Comparison of ENCODE assay signal across 9 mouse cellular contexts in the genomic region with DNA sequence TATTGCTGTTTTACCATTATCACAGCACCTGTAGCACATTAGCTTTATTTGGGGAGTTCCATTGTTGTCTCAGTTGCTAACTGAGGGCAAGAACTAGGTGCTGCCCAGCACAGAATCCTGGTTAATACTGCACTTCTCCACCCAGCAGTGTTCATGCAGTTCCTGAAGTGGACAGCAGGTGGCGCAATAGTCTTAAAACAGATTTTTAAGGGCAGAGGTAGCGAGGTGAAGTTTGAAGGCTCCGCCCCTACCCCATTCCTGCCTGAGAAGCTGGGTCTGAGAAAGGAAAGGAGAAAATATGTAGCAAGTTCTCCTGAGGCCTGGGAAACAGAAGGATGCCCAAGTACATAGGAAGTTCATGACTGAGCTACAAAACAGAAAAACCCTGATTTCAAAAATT. TPM values are rescaled to one million over a fixed set of nuclear protein-coding genes. Genes with fewer than 3 reads are reported as not detected.
DNase-seq lines count a peak whose midpoint lies in the region; ATAC-seq and TF ChIP-seq lines count a peak whose summit lies in the region.
"Had no signal": no experiment of that assay in that cellular context is flagged by ENCODE, and none has a peak within 500 bp of the region (broad histone marks: within the 10 kb centered on the region; RNA-seq: fewer than 3 reads in every experiment).

No protein-coding gene starts in this region.

- H3K4me2 ChIP-seq in CH12.LX (ENCODE audit: insufficient read depth, low read depth, poor library complexity, severe bottlenecking): no peak overlapping the region
- H3K4me2 ChIP-seq in lung, postnatal 0 days (replicated peaks; ENCODE audit: low read depth, low read length): no peak overlapping the region

- peaks cover 0 to 6% of the 10 kb centered on the region in 2 experiments for H3K36me3 ChIP-seq in CH12.LX (replicated peaks in 1 of 2; ENCODE audit: control insufficient read depth in 1 of 2, insufficient read depth in 1 of 2, low read length in 1 of 2)
- no peaks in the 10 kb centered on the region for H3K36me3 ChIP-seq in heart, adult 2 months (ENCODE audit: control insufficient read depth, insufficient read depth, low read length)
- H3K36me3 ChIP-seq in lung, postnatal 0 days (ENCODE audit: insufficient read depth, low read length): no peaks in the 10 kb centered on the region

- no peak overlapping the region for H3K9ac ChIP-seq in CH12.LX (ENCODE audit: insufficient read depth, low read depth)
- no peak overlapping the region for H3K9ac ChIP-seq in heart, adult 2 months (ENCODE audit: low read depth, low read length)
- H3K9ac ChIP-seq in lung, postnatal 0 days (replicated peaks; ENCODE audit: low read depth): no peak overlapping the region

- intact Hi-C loops in heart, adult 2 months (cut with DNase I): loop anchor here (1.0 to 5.0 kb wide), 3 partner anchors 71 to 451 kb away; no protein-coding TSS in a partner anchor

- in situ Hi-C loops in CH12.LX (cut with MboI; ENCODE audit: low pct_ligation_motif_present, low pct_unique_long_range_greater_than_20kb, low sequenced_read_pairs): loop anchor here (5.0 kb wide), 3 partner anchors 45 to 445 kb away; a partner anchor contains a TSS

- H3K27ac ChIP-seq in CH12.LX (ENCODE audit: insufficient read depth, low read depth): no peak overlapping the region
- H3K27ac ChIP-seq in heart, adult 2 months: no peak overlapping the region
- H3K27ac ChIP-seq in lung, postnatal 0 days (ENCODE audit: low read length): no peak overlapping the region

- peaks cover 8% of the 10 kb centered on the region for H3K9me3 ChIP-seq in CH12.LX (replicated peaks; ENCODE audit: low read length)
- H3K9me3 ChIP-seq in lung, postnatal 0 days (ENCODE audit: low read length): no peaks in the 10 kb centered on the region

- TF ChIP-seq RAD21 in CH12.LX (IDR thresholded peaks at IDR 0.05; ENCODE audit: low read depth, low read length): peak; percentile 90

- peak; percentile 87 to 93 for TF ChIP-seq CTCF in CH12.LX (conservative IDR thresholded peaks at IDR 0.05 in 1 of 2, IDR thresholded peaks at IDR 0.05 in 1 of 2; ENCODE audit: low read depth in 2 of 2, low read length in 2 of 2)
- TF ChIP-seq CTCF in heart, adult 2 months (IDR thresholded peaks at IDR 0.05): no peak; the same call in 1 of the 2 replicates
- TF ChIP-seq CTCF in lung, postnatal 0 days (IDR thresholded peaks at IDR 0.05): peak; percentile 93

- no peak for ATAC-seq in lung, postnatal 0 days

- TF ChIP-seq EP300 in CH12.LX (IDR thresholded peaks at IDR 0.05; ENCODE audit: low read length): 0 out of 2 replicates have a peak, but pooled peaks have one; percentile 12
- peak; percentile 83; the same call in 1 of the 2 replicates for TF ChIP-seq EP300 in heart, adult 2 months (IDR thresholded peaks at IDR 0.05; ENCODE audit: insufficient read depth, low read depth, low read length)
- no peak for TF ChIP-seq EP300 in lung, postnatal 0 days (IDR thresholded peaks at IDR 0.05)

- 7% methylated on average over 3 of the region's 3 CpGs for WGBS in heart, adult 2 months
- WGBS in lung, postnatal 0 days: 4% methylated on average over 3 of the region's 3 CpGs

- dilution Hi-C loops in CH12.LX (cut with MboI; ENCODE audit: extremely low pct_ligation_motif_present, extremely low pct_unique_long_range_greater_than_20kb, low sequenced_read_pairs): no loop called here

- H3K79me2 ChIP-seq in CH12.LX (replicated peaks; ENCODE audit: control insufficient read depth, extremely low read depth, insufficient read depth, poor library complexity, severe bottlenecking): no peaks in the 10 kb centered on the region
- H3K79me2 ChIP-seq in heart, adult 2 months (replicated peaks; ENCODE audit: control insufficient read depth, insufficient read depth, low read length): no peaks in the 10 kb centered on the region

- H3K4me3 ChIP-seq in CH12.LX (replicated peaks in 1 of 3; ENCODE audit: low read depth in 2 of 3, low read length in 2 of 3, poor library complexity in 1 of 3): no peak overlapping the region
- no peak overlapping the region for H3K4me3 ChIP-seq in heart, adult 2 months
- H3K4me3 ChIP-seq in lung, postnatal 0 days (ENCODE audit: low read depth, low read length): no peak overlapping the region

- peaks cover 17% of the 10 kb centered on the region for H3K27me3 ChIP-seq in CH12.LX (replicated peaks)
- no peaks in the 10 kb centered on the region for H3K27me3 ChIP-seq in heart, adult 2 months (ENCODE audit: control insufficient read depth, insufficient read depth, low read length)
- no peaks in the 10 kb centered on the region for H3K27me3 ChIP-seq in lung, postnatal 0 days (replicated peaks; ENCODE audit: insufficient read depth, low read length)

- peaks cover 3 to 23% of the 10 kb centered on the region in 2 experiments; a peak in 3 of 4 replicates for H3K4me1 ChIP-seq in CH12.LX (ENCODE audit: control insufficient read depth in 1 of 2, insufficient read depth in 2 of 2)
- no peaks in the 10 kb centered on the region; the same call in 1 of the 2 replicates for H3K4me1 ChIP-seq in heart, adult 2 months (ENCODE audit: control insufficient read depth, insufficient read depth, low read length)
- H3K4me1 ChIP-seq in lung, postnatal 0 days (ENCODE audit: insufficient read depth, low read depth, low read length): no peaks in the 10 kb centered on the region

- peak; percentile 86 for DNase-seq in CH12.LX (ENCODE audit: extremely low read depth)
- DNase-seq in adrenal gland, adult 8-10 months: peak; percentile 58
- DNase-seq in embryo, embryonic 11 days: peak; percentile 90
- peak; percentile 75 to 89 for DNase-seq in heart, adult 2 months
- DNase-seq in kidney, postnatal 4 days: peak; percentile 94 to 96
- DNase-seq in lung, postnatal 0 days (ENCODE audit: low spot score): peak; percentile 92
- DNase-seq in retina, embryonic 14.5 days (ENCODE audit: low spot score): peak; percentile 94
- DNase-seq in thymus, postnatal 36 days: peak; percentile 75 to 84

- no peak for TF ChIP-seq POLR2A in CH12.LX (IDR thresholded peaks at IDR 0.05; ENCODE audit: low read depth, low read length)
- no peak for TF ChIP-seq POLR2A in heart, adult 2 months (IDR thresholded peaks at IDR 0.05; ENCODE audit: insufficient read depth, low read depth, low read length)

TF ChIP-seq in CH12.LX, 34 proteins besides CTCF, POLR2A, EP300 and RAD21 (continues in another document):
- no peak for TF ChIP-seq CHD2 (IDR thresholded peaks at IDR 0.05; ENCODE audit: low read length)
- no peak for TF ChIP-seq RCOR1 (conservative IDR thresholded peaks at IDR 0.05; ENCODE audit: low read depth, low read length)
- no peak for TF ChIP-seq PAX5 (IDR thresholded peaks at IDR 0.05; ENCODE audit: low read length)
- no peak; the same call in 1 of the 2 replicates for TF ChIP-seq JUND (conservative IDR thresholded peaks at IDR 0.05; ENCODE audit: low read depth, low read length)
- no peak for TF ChIP-seq GABPA (IDR thresholded peaks at IDR 0.05; ENCODE audit: insufficient replicate concordance, low read depth, low read length)
- 0 out of 2 replicates have a peak, but pooled peaks have one; percentile 20 for TF ChIP-seq BHLHE40 (IDR thresholded peaks at IDR 0.05; ENCODE audit: low read depth, low read length)
- TF ChIP-seq ETS1 (conservative IDR thresholded peaks at IDR 0.05; ENCODE audit: low read depth, low read length): no peak
- peak; percentile 43; the same call in 1 of the 2 replicates for TF ChIP-seq MXI1 (IDR thresholded peaks at IDR 0.05; ENCODE audit: low read depth, low read length)
- TF ChIP-seq MAZ (IDR thresholded peaks at IDR 0.05; ENCODE audit: low read depth, low read length): peak; percentile 72
- TF ChIP-seq UBTF (IDR thresholded peaks at IDR 0.05; ENCODE audit: low read depth, low read length): no peak
- TF ChIP-seq ZKSCAN1 (IDR thresholded peaks at IDR 0.05; ENCODE audit: borderline replicate concordance, low read depth, low read length): no peak
- TF ChIP-seq POLR2AphosphoS2 (IDR thresholded peaks at IDR 0.05; ENCODE audit: low read depth, low read length): no peak
- TF ChIP-seq E2F4 (IDR thresholded peaks at IDR 0.05; ENCODE audit: insufficient replicate concordance, low read depth, low read length): no peak
- TF ChIP-seq NRF1 (IDR thresholded peaks at IDR 0.05; ENCODE audit: low read depth, low read length): no peak
- peak; percentile 54; the same call in 1 of the 2 replicates for TF ChIP-seq IRF4 (IDR thresholded peaks at IDR 0.05; ENCODE audit: low read depth, low read length)
- no peak for TF ChIP-seq USF2 (conservative IDR thresholded peaks at IDR 0.05; ENCODE audit: low read depth, low read length)
- 0 out of 2 replicates have a peak, but pooled peaks have one; percentile 29 for TF ChIP-seq MYC (IDR thresholded peaks at IDR 0.05; ENCODE audit: low read depth, low read length)

RNA-seq across cellular contexts. Expression of a gene that starts 11.9 kb away (rescaled TPM):
- total RNA-seq in CH12.LX (2012; rRNA removed) (50.3 and 50.4 TPM in 2 replicates), CH12.LX (2014; rRNA removed) (32.3 and 38.6 TPM in 2 replicates)
- polyA plus RNA-seq in CH12.LX (2012; ENCODE audit: insufficient read length, low read depth): 53.9 and 60.2 TPM in 2 replicates
- total RNA-seq in adrenal gland, adult 8-10 months (2022): 10 to 100 TPM; 47.7 to 87.4 (median 66.3) TPM
- total RNA-seq in heart, adult 2 months (2021): 10 to 100 TPM; 35.5 to 37.5 TPM
- 102 and 118 TPM in 2 replicates for polyA plus RNA-seq in heart, adult 2 months (2012; rRNA removed)
- polyA plus RNA-seq in lung, postnatal 0 days (2015; fragmentation: Nextera tagmentation; extraction: Ambion mirVana): 50.7 and 54.0 TPM in 2 replicates

RNA-seq across cellular contexts. Expression of a gene that starts 36.8 kb away (rescaled TPM):
- total RNA-seq in CH12.LX (2012; rRNA removed): 0.29 and 0.59 TPM in 2 replicates
- total RNA-seq in CH12.LX (2014; rRNA removed): 0.08 and 0.27 TPM in 2 replicates
- 1.5 and 2.0 TPM in 2 replicates for polyA plus RNA-seq in CH12.LX (2012; ENCODE audit: insufficient read length, low read depth)
- total RNA-seq in adrenal gland, adult 8-10 months (2022): 10 to 100 TPM in 2 of 4 experiments, 1 to 10 TPM in 2; 5.2 to 22.4 (median 9.8) TPM
- total RNA-seq in heart, adult 2 months (2021): 1 to 10 TPM; 3.8 to 5.8 TPM
- polyA plus RNA-seq in heart, adult 2 months (2012; rRNA removed): 3.3 and 4.5 TPM in 2 replicates
- 7.0 and 8.1 TPM in 2 replicates for polyA plus RNA-seq in lung, postnatal 0 days (2015; fragmentation: Nextera tagmentation; extraction: Ambion mirVana)

RNA-seq across cellular contexts. Expression of a gene that starts 42.0 kb away (rescaled TPM):
- total RNA-seq in CH12.LX (2012; rRNA removed) (0.25 TPM in 2 replicates), CH12.LX (2014; rRNA removed) (not detected in 2 replicates)
- 3.8 TPM in 2 replicates for polyA plus RNA-seq in CH12.LX (2012; ENCODE audit: insufficient read length, low read depth)
- not detected for total RNA-seq in adrenal gland, adult 8-10 months (2022)
- total RNA-seq in heart, adult 2 months (2021): not detected
- polyA plus RNA-seq in heart, adult 2 months (2012; rRNA removed): not detected in 2 replicates
- polyA plus RNA-seq in lung, postnatal 0 days (2015; fragmentation: Nextera tagmentation; extraction: Ambion mirVana): 0.14 and 0.35 TPM in 2 replicates
- total RNA-seq: left cerebral cortex, adult 8-10 months had no signal

RNA-seq across cellular contexts. Expression of a gene that starts 55.4 kb away (rescaled TPM):
- 0.25 and 0.38 TPM in 2 replicates for total RNA-seq in CH12.LX (2012; rRNA removed)
- total RNA-seq in CH12.LX (2014; rRNA removed): 0.34 TPM in 1 of 2 replicates, not detected in the other
- 2.4 and 3.1 TPM in 2 replicates for polyA plus RNA-seq in CH12.LX (2012; ENCODE audit: insufficient read length, low read depth)
- 10 to 100 TPM in 2 of 4 experiments, 1 to 10 TPM in 2; 7.7 to 13.1 (median 9.1) TPM for total RNA-seq in adrenal gland, adult 8-10 months (2022)
- 1 to 10 TPM; 2.5 to 2.8 TPM for total RNA-seq in heart, adult 2 months (2021)
- polyA plus RNA-seq in heart, adult 2 months (2012; rRNA removed): 4.1 and 5.4 TPM in 2 replicates
- polyA plus RNA-seq in lung, postnatal 0 days (2015; fragmentation: Nextera tagmentation; extraction: Ambion mirVana): 101 and 104 TPM in 2 replicates
